Mouse (Mus musculus) cerebellum, adult 2 months (tissue): ENCODE data around the gene Fat1. TPM values are rescaled to one million over a fixed set of nuclear protein-coding genes. Genes with fewer than 3 reads are reported as not detected.

Source experiments
- DNase-seq, 2 experiments: peaks; one replicate each; pipeline ENCODE4 v3.0.0; 2021
- H3K27ac ChIP-seq: fragments of 200-500 bp; 2 replicates; pipeline ENCODE4 v1.5.1; 2012; ENCODE audit warnings: low read length, control low read depth, inconsistent platforms; ENCODE audit not compliant: insufficient read depth
- H3K27me3 ChIP-seq: fragments of 200-500 bp; 2 replicates; pipeline ENCODE4 v1.6.1; 2012; ENCODE audit warnings: inconsistent platforms, mild to moderate bottlenecking, low read length, moderate library complexity; ENCODE audit not compliant: control insufficient read depth, insufficient read depth
- H3K4me1 ChIP-seq: fragments of 200-500 bp; 2 replicates; pipeline ENCODE4 v1.6.1; 2011; ENCODE audit warnings: low read length; ENCODE audit not compliant: control insufficient read depth, insufficient read depth
- H3K4me3 ChIP-seq: fragments of 200-500 bp; replicated peaks from 2 replicates; pipeline ENCODE3; 2011; ENCODE audit warnings: mild to moderate bottlenecking, low read depth, low read length, control low read depth; ENCODE audit not compliant: insufficient read depth
- CTCF ChIP-seq: fragments of 200-500 bp; IDR thresholded peaks from 2 replicates; pipeline ENCODE4 v1.5.1; 2011; ENCODE audit warnings: low read depth, mild to moderate bottlenecking, control low read depth, low read length, moderate library complexity, borderline replicate concordance; ENCODE audit not compliant: insufficient read depth
- POLR2A ChIP-seq: fragments of 200-500 bp; IDR thresholded peaks from 2 replicates; pipeline ENCODE4 v1.6.1; 2011; ENCODE audit warnings: low read length, control low read depth, borderline replicate concordance; ENCODE audit not compliant: insufficient read depth
- WGBS: fragments of 180-500 bp; shearing (Covaris S2); methylation state at CpG from one replicate; pipeline ENCODE4 v1.1.7; 2018; 5-methylcytosine and 5-hydroxymethylcytosine counted together
- polyA plus RNA-seq: library from polyadenylated mRNA; depleted of rRNA; stranded (reverse); fragments of >200 nt; gene quantifications from 2 replicates; pipeline ENCODE4 v1.2.3, GENCODE M21; 2012

Gene Fat1
- polyA plus RNA-seq, 1 experiment: 106 TPM

DNA sequence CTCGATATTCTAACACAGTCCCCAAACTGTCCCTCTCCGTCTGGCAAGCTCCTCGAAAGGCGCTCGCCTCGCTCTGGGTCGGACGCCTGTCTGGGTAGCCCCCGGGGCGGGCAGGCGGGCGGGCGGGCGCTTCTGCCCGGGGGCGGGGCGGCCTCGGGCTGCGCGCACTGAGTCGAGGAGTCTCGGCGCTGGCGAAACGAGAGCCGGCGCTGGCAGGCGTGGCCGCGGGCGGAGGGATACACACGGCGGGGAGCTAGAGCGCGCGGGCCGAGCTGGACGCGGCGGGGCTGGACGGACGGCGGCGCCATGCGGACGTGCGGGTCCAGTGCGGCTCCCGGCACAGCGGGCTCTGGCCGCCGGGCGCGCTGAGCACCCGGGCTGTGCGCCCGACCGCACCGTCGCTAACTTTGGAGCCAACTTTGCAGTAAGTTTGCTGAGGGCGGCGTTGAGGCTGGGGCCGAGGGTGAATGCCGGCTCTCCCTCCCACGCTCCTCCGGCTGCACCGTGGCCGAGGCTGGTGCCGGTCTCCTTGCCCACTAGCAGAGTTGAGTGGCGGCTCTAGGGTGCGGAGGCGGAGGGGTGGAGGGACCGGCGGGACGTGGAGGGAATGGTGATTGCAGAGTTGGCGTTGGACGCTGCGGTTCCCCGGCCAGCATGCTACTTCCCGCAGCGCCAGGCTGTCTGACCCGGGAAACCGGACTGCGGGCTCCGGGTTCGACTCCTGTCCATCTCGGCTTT is 2.8 kb downstream of the Fat1 start:
- Histone ChIP-seq H3K27ac (peak overlapping the region; percentile 2; the same call in 1 of the 2 replicates), H3K4me1 (peaks cover 13% of the 10 kb centered on the region), H3K27me3 (no peaks in the 10 kb centered on the region), H3K4me3 (peak overlapping the region; percentile 95)
- under 1% methylated on average over 87 of the region's 87 CpGs for WGBS
- TF ChIP-seq CTCF (no peak), POLR2A (no peak)
- DNase-seq: peak; percentile 94

DNA sequence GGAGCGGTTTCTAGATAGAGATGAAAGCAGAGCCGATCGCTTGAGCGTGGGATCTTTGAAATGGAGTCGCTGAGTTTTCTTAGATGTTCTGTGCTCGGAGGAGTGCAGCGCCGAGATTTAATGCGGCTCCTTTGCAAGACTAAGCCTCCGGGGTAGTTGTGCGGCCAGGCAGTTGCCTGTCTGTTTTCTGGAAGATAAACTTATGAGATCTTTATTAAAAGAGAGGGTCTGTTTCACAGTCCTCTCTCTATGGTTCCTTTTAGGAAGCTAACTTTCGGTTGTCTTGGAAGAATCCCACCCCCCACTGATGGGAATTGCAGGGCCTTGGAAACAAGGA is 3.4 kb downstream of the Fat1 start:
- peak overlapping the region; percentile 95 for H3K4me3 ChIP-seq
- no peaks in the 10 kb centered on the region for H3K27me3 ChIP-seq
- peaks cover 14% of the 10 kb centered on the region for H3K4me1 ChIP-seq
- no peak for TF ChIP-seq CTCF
- TF ChIP-seq POLR2A: no peak
- no peak overlapping the region for H3K27ac ChIP-seq
- WGBS: 1% methylated on average over 12 of the region's 12 CpGs
- no peak for DNase-seq

DNA sequence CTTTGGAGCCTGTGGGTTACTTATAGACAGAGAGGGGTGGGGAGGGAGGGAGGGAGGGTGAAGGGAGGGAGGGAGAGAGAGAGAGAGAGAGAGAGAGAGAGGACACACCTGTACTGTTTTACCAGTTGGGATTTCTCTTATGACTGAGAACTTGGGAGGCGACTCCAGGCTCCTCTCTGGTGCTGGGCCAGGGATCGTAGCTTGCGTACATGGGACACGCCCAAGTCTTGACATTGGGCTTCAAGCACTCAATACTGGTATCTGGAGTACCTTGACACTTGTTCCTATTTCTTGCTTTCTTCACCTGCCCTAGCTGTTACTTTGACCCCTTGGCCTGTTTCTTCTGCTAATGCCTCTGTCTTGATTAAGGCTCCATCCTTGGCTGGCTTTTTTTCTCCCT is 10.3 kb downstream of the Fat1 start:
- H3K27me3 ChIP-seq: no peaks in the 10 kb centered on the region
- peaks cover 27% of the 10 kb centered on the region for H3K4me1 ChIP-seq
- WGBS: 84% methylated on average over 4 of the region's 4 CpGs
- H3K4me3 ChIP-seq: no peak overlapping the region
- H3K27ac ChIP-seq: no peak overlapping the region
- no peak for TF ChIP-seq POLR2A
- TF ChIP-seq CTCF: no peak
- no peak for DNase-seq

DNA sequence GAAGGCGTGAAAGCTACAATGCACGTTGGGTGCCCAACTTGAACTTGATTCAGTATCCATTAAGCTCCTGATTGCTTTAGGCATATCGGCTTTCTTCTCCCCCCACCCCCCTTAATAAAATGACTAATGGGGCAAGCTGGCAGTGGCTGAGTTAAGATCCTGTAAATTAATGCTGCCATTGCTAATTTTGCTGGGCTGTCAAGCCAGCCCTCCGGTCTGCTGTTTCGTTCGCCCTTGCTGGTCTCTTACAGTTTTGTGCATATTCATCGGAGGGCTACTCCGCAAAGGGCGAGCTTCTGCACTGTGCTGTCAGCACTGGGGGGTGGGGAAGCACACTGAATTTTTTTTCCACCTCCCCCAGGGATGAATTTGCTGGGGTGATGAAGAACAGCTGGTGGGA is 13.3 kb downstream of the Fat1 start:
- no peak for DNase-seq
- 58% methylated on average over 9 of the region's 9 CpGs for WGBS
- 0 out of 2 replicates have a peak overlapping the region, but pooled peaks have one; percentile 4 for H3K27ac ChIP-seq
- TF ChIP-seq CTCF (no peak), POLR2A (no peak)
- H3K27me3 ChIP-seq: no peaks in the 10 kb centered on the region
- peaks cover 13% of the 10 kb centered on the region for H3K4me1 ChIP-seq
- no peak overlapping the region for H3K4me3 ChIP-seq

DNA sequence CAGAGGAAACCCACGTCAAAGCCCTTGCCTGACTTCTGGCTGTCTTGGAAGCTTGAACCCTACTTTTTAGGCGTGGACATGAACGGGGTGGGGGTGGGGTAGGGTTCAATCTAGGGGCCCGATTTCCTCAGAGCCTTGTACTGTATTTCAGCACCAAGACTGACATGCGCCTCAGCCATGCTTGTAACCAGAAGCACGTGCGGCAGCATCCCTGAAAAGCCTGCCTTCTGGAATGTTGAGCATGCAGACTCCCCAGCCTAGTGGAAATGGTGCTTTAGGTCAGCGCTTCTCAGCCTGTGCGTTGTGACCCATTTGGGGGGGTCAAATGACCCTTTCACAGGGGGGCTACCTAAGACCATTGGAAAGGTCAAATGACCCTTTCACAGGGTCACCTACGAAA is 25.2 kb downstream of the Fat1 start:
- no peaks in the 10 kb centered on the region for H3K27me3 ChIP-seq
- H3K4me3 ChIP-seq: no peak overlapping the region
- DNase-seq: no peak
- H3K27ac ChIP-seq: no peak overlapping the region
- TF ChIP-seq POLR2A: no peak
- no peak for TF ChIP-seq CTCF
- 36% methylated on average over 10 of the region's 10 CpGs for WGBS
- H3K4me1 ChIP-seq: peaks cover 32% of the 10 kb centered on the region

DNA sequence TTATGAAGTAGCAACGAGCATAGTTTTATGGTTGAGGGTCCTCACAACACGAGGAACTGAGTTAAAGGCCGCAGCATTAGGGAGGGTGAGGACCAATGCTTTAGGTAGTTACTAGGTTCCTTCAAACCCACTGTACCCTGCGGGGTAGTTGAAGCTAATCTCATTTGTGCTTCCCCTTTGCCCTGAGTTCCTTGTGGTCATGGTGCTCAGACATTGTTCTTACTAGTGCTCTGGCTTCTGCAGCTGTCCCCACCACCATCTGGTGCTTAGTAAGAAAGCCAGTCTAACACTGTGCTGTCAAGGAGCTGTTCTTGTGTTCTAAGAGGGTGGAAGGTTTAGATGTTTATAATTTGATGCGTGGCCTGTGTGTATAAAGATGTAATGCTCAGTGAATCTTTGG is 25.7 kb downstream of the Fat1 start:
- H3K4me1 ChIP-seq: peaks cover 32% of the 10 kb centered on the region
- no peaks in the 10 kb centered on the region for H3K27me3 ChIP-seq
- H3K4me3 ChIP-seq: no peak overlapping the region
- H3K27ac ChIP-seq: no peak overlapping the region
- TF ChIP-seq CTCF (no peak), POLR2A (no peak)
- no peak for DNase-seq
- 43% methylated on average over 5 of the region's 5 CpGs for WGBS

DNA sequence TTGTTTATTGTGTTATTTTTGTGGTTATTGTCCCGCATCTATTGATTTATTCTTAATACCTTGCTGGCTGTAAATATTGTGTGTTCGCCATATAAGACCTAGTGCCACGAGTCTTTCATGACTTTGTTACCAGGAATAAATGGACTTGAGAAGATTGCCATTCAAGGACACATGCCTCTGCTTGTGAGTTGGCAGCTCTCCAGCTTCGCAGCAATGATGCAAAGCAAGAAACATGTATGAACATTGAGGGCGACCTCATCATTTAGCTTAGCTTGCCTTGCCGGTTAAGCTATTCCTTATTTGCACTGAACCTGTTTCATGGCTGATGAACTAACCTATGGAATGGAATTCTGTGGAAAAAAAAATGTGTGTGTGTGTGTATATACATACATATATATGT is 26.2 kb downstream of the Fat1 start:
- 46% methylated on average over 6 of the region's 6 CpGs for WGBS
- no peak overlapping the region for H3K27ac ChIP-seq
- peaks cover 29% of the 10 kb centered on the region for H3K4me1 ChIP-seq
- TF ChIP-seq POLR2A: no peak
- no peak overlapping the region for H3K4me3 ChIP-seq
- DNase-seq: no peak
- H3K27me3 ChIP-seq: no peaks in the 10 kb centered on the region

DNA sequence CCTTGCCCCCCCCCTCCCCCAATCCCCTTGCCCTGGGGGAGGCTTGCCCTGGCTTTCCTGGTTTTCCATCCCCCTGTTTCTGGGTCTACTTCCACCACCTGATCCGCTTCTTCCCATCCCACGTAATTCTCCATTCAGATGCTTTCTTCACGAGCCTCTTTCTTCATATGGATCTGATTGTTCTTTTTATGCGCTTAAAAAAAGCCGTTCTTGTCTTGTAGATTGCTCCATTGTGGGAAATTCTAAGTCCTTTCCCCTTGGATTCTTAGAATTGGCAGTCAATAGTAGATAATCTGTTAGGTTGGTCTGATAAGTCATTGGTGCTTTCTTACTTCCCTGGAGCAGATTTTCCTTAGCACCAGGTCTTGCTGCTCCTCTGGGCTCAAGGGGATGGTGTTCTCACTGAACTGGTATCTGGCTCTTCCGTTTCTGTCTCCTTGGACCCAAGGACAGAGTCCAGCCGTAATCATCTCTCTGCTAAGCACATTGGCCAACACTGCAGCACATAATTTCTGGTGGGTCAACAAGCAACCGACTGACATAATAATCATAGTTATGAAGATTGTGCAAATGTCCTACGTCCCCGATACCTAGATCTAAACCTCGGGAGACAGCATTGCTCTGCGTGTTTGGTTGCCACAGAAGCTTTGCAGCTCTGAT is 27.5 kb downstream of the Fat1 start:
- Histone ChIP-seq H3K27me3 (no peaks in the 10 kb centered on the region), H3K4me1 (peaks cover 27% of the 10 kb centered on the region), H3K27ac (no peak overlapping the region), H3K4me3 (no peak overlapping the region)
- no peak for DNase-seq
- WGBS: 74% methylated on average over 12 of the region's 12 CpGs
- no peak for TF ChIP-seq CTCF
- no peak for TF ChIP-seq POLR2A
